ENCODE assay signal across 24 mouse cellular contexts in genomic region chr9:31322090-31322489, GRCm38 (mm10). TPM values are rescaled to one million over a fixed set of nuclear protein-coding genes. Genes with fewer than 3 reads are reported as not detected.
DNase-seq lines count a peak whose midpoint lies in the region; ATAC-seq and TF ChIP-seq lines count a peak whose summit lies in the region.
"Had no signal": no experiment of that assay in that cellular context is flagged by ENCODE, and none has a peak within 500 bp of the region (broad histone marks: within the 10 kb centered on the region; RNA-seq: fewer than 3 reads in every experiment).

No protein-coding gene starts in this region.

- intact Hi-C loops in heart, postnatal 10 days (cut with DNase I) = no loop called here

- no peak for TF ChIP-seq CTCF in midbrain, postnatal 0 days (IDR thresholded peaks at IDR 0.05)

- H3K4me2 ChIP-seq in heart, embryonic 13.5 days = no peak overlapping the region
- no peak overlapping the region for H3K4me2 ChIP-seq in midbrain, postnatal 0 days (ENCODE audit: low read depth, low read length, poor library complexity, severe bottlenecking)
- H3K4me2 ChIP-seq: forebrain, embryonic 13.5 days; heart, embryonic 15.5 days; limb, embryonic 15.5 days; midbrain, embryonic 13.5 days; neural tube, embryonic 13.5 days had no signal

- 0 out of 2 replicates have a peak overlapping the region, but pooled peaks have one; percentile 24 for H3K27ac ChIP-seq in heart, embryonic 13.5 days (replicated peaks)
- peak overlapping the region; percentile 38; the same call in 1 of the 2 replicates for H3K27ac ChIP-seq in midbrain, embryonic 10.5 days (replicated peaks)
- no peak overlapping the region for H3K27ac ChIP-seq in midbrain, postnatal 0 days (ENCODE audit: low read depth, low read length)
- H3K27ac ChIP-seq: forebrain, embryonic 13.5 days; heart, adult 2 months; heart, embryonic 15.5 days; kidney, postnatal 0 days; limb, embryonic 15.5 days; macrophage; midbrain, embryonic 13.5 days; neural tube, embryonic 13.5 days had no signal

- H3K27me3 ChIP-seq in heart, embryonic 13.5 days (replicated peaks) = no peaks in the 10 kb centered on the region
- H3K27me3 ChIP-seq in midbrain, embryonic 10.5 days (ENCODE audit: low read depth, poor library complexity, severe bottlenecking) = no peaks in the 10 kb centered on the region
- H3K27me3 ChIP-seq in midbrain, postnatal 0 days (ENCODE audit: insufficient read depth, low read length) = no peaks in the 10 kb centered on the region
- H3K27me3 ChIP-seq: forebrain, embryonic 13.5 days; heart, embryonic 15.5 days; limb, embryonic 15.5 days; midbrain, embryonic 13.5 days; neural tube, embryonic 13.5 days; Patski had no signal

- H3K9me3 ChIP-seq in heart, embryonic 13.5 days = no peaks in the 10 kb centered on the region
- no peaks in the 10 kb centered on the region for H3K9me3 ChIP-seq in midbrain, embryonic 10.5 days (replicated peaks)
- H3K9me3 ChIP-seq in midbrain, postnatal 0 days (ENCODE audit: low read length) = no peaks in the 10 kb centered on the region
- H3K9me3 ChIP-seq: forebrain, embryonic 13.5 days; heart, embryonic 15.5 days; limb, embryonic 15.5 days; midbrain, embryonic 13.5 days; neural tube, embryonic 13.5 days had no signal

- DNase-seq in heart, postnatal 10 days = no peak
- DNase-seq in midbrain, embryonic 10.5 days (ENCODE audit: low spot score) = no peak
- no peak for DNase-seq in midbrain, postnatal 0 days (ENCODE audit: low spot score)
- no peak for DNase-seq in thymus, postnatal 36 days
- no peak for DNase-seq in adipocyte (ENCODE audit: low spot score)
- DNase-seq: adrenal gland, postnatal 25 days; cerebellum, adult 11 months; cerebellum, postnatal 10 days; gastrocnemius, postnatal 25 days; heart, adult 2 months; kidney, adult 18-20 months; spleen, adult 18-20 months; thymus, postnatal 14 days had no signal

- ATAC-seq in heart, embryonic 13.5 days (ENCODE audit: extremely low read depth, insufficient number of reproducible peaks, low FRiP score, low TSS enrichment) = no peak
- ATAC-seq in midbrain, postnatal 0 days (ENCODE audit: low FRiP score) = no peak
- peak; percentile 44; the same call in 1 of the 2 replicates for ATAC-seq in megakaryocyte progenitor cell, adult 5-6 weeks (replicated peaks; ENCODE audit: poor library complexity)
- ATAC-seq: CD4-positive, CD25-positive, alpha-beta regulatory T cell, adult 4 months; forebrain, embryonic 13.5 days; midbrain, embryonic 13.5 days had no signal

- H3K9ac ChIP-seq in heart, embryonic 13.5 days = 0 out of 2 replicates have a peak overlapping the region, but pooled peaks have one; percentile 7
- no peak overlapping the region for H3K9ac ChIP-seq in midbrain, postnatal 0 days (replicated peaks; ENCODE audit: low read length, poor library complexity, severe bottlenecking)
- H3K9ac ChIP-seq: forebrain, embryonic 13.5 days; heart, embryonic 15.5 days; limb, embryonic 15.5 days; midbrain, embryonic 13.5 days; neural tube, embryonic 13.5 days had no signal

- no peak overlapping the region for H3K4me3 ChIP-seq in heart, embryonic 13.5 days
- no peak overlapping the region for H3K4me3 ChIP-seq in midbrain, embryonic 10.5 days
- H3K4me3 ChIP-seq in midbrain, postnatal 0 days (ENCODE audit: low read depth, low read length) = no peak overlapping the region
- H3K4me3 ChIP-seq: forebrain, embryonic 13.5 days; heart, adult 2 months; heart, embryonic 15.5 days; limb, embryonic 15.5 days; midbrain, embryonic 13.5 days; neural tube, embryonic 13.5 days had no signal

- H3K4me1 ChIP-seq in heart, embryonic 13.5 days = peaks cover 22% of the 10 kb centered on the region
- H3K4me1 ChIP-seq in midbrain, embryonic 10.5 days = peaks cover 42% of the 10 kb centered on the region
- H3K4me1 ChIP-seq in midbrain, postnatal 0 days (ENCODE audit: insufficient read depth, low read length) = no peaks in the 10 kb centered on the region

- H3K36me3 ChIP-seq in heart, embryonic 13.5 days = peaks cover 7% of the 10 kb centered on the region
- H3K36me3 ChIP-seq in midbrain, embryonic 10.5 days = peaks cover 2% of the 10 kb centered on the region
- no peaks in the 10 kb centered on the region for H3K36me3 ChIP-seq in midbrain, postnatal 0 days (ENCODE audit: insufficient read depth, low read length)
- H3K36me3 ChIP-seq: heart, embryonic 15.5 days; limb, embryonic 15.5 days had no signal

- 36% methylated on average over 5 of the region's 5 CpGs for WGBS in heart, embryonic 13.5 days
- 82% methylated on average over 5 of the region's 5 CpGs for WGBS in midbrain, embryonic 10.5 days
- 73% methylated on average over 5 of the region's 5 CpGs for WGBS in midbrain, postnatal 0 days

RNA-seq across cellular contexts. Expression of gene Prdm10, which starts 41.8 kb away (rescaled TPM):
- polyA plus RNA-seq in heart, embryonic 13.5 days (2015; fragmentation: Nextera tagmentation; extraction: Ambion mirVana) = 3.6 and 4.1 TPM in 2 replicates
- 1 to 10 TPM; 5.2 to 6.0 TPM for total RNA-seq in heart, postnatal 10 days (2021)
- 7.3 and 8.7 TPM in 2 replicates for polyA plus RNA-seq in midbrain, embryonic 10.5 days (2016; fragmentation: Nextera tagmentation; extraction: Ambion mirVana)
- 14.8 and 17.3 TPM in 2 replicates for total RNA-seq in midbrain, postnatal 0 days (2014; rRNA removed)
- polyA plus RNA-seq in midbrain, postnatal 0 days (2015; fragmentation: Nextera tagmentation; extraction: Ambion mirVana) = 4.6 and 5.0 TPM in 2 replicates
- total RNA-seq in megakaryocyte progenitor cell, adult 5-6 weeks (2015) = 8.9 and 11.7 TPM in 2 replicates
- total RNA-seq in megakaryocyte progenitor cell, adult 5-6 weeks (2017) = 9.2 and 10.6 TPM in 2 replicates
